Mouse (Mus musculus) testis, adult 2 months (tissue): Measurements from ENCODE around the gene Cct5. TPM values are rescaled to one million over a fixed set of nuclear protein-coding genes. Genes with fewer than 3 reads are reported as not detected.

Experiments
- H3K27ac ChIP-seq: fragments of 200-500 bp; 2 replicates; pipeline ENCODE4 v1.5.1; 2012; ENCODE audit warnings: low read depth, low read length; ENCODE audit not compliant: control insufficient read depth, insufficient read depth
- H3K27me3 ChIP-seq: fragments of 200-500 bp; 2 replicates; pipeline ENCODE4 v1.6.1; 2012; ENCODE audit warnings: mild to moderate bottlenecking, low read length, moderate library complexity; ENCODE audit not compliant: control insufficient read depth, insufficient read depth
- H3K36me3 ChIP-seq: fragments of 200-500 bp; 2 replicates; pipeline ENCODE4 v1.6.1; 2012; ENCODE audit warnings: mild to moderate bottlenecking, low read length; ENCODE audit not compliant: control insufficient read depth, insufficient read depth
- H3K4me1 ChIP-seq: fragments of 200-500 bp; 2 replicates; pipeline ENCODE4 v1.6.1; 2012; ENCODE audit warnings: low read length; ENCODE audit not compliant: control insufficient read depth, insufficient read depth
- H3K4me3 ChIP-seq: fragments of 200-500 bp; 2 replicates; pipeline ENCODE4 v1.5.1; 2012; ENCODE audit warnings: low read depth, mild to moderate bottlenecking, low read length, moderate library complexity, mixed read lengths; ENCODE audit not compliant: control insufficient read depth
- CTCF ChIP-seq: fragments of 200-500 bp; IDR thresholded peaks from 2 replicates; pipeline ENCODE4 v1.5.1; 2012; ENCODE audit warnings: low read depth, mild to moderate bottlenecking, inconsistent platforms, low read length, moderate library complexity; ENCODE audit not compliant: control insufficient read depth, insufficient read depth, insufficient replicate concordance
- POLR2A ChIP-seq: fragments of 200-500 bp; IDR thresholded peaks from 2 replicates; pipeline ENCODE4 v1.6.1; 2012; ENCODE audit warnings: low read depth, mild to moderate bottlenecking, inconsistent platforms, low read length, moderate library complexity; ENCODE audit not compliant: control insufficient read depth
- polyA plus RNA-seq: library from polyadenylated mRNA; depleted of rRNA; stranded (reverse); fragments of >200 nt; gene quantifications from 2 replicates; pipeline ENCODE4 v1.2.3, GENCODE M21; 2012

The Cct5 gene
- polyA plus RNA-seq, 1 experiment: 217 TPM

GRCm38 (mm10) chr15:31632478-31632877 is 30.9 kb upstream of the Cct5 start:
- Histone ChIP-seq H3K36me3 (no peaks in the 10 kb centered on the region), H3K4me3 (no peak overlapping the region), H3K27ac (no peak overlapping the region), H3K27me3 (no peaks in the 10 kb centered on the region), H3K4me1 (no peaks in the 10 kb centered on the region)
- TF ChIP-seq POLR2A: no peak
- TF ChIP-seq CTCF: no peak

- Histone ChIP-seq H3K4me1 (no peaks in the 10 kb centered on the region), H3K36me3 (no peaks in the 10 kb centered on the region), H3K27me3 (no peaks in the 10 kb centered on the region), H3K4me3 (no peak overlapping the region), H3K27ac (no peak overlapping the region)
- TF ChIP-seq CTCF (no peak), POLR2A (no peak)
Observed at GRCm38 (mm10) chr15:31631396-31631858, 29.8 kb upstream of the Cct5 start.

DNA sequence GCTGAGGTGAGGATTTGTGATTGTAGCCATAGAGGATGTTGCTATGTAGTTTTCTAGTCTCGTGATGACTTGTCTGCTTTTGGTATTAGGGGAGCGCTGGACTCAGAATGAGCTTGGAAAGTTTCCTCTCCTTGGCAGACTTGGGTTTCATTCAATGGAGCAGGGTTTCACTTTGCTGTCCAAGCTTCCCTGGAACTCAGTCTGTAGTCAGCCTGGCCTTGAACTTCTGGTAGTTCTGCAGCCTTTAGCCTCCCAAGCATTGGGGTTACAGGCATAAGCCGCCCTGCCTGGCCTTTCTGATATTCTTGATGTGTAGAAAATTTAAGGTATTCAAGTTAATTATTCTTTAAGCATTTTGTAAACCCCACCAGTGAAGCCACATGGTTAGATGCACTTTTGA is 28.0 kb upstream of the Cct5 start:
- TF ChIP-seq POLR2A (no peak), CTCF (no peak)
- Histone ChIP-seq H3K27ac (no peak overlapping the region), H3K4me3 (no peak overlapping the region), H3K4me1 (no peaks in the 10 kb centered on the region), H3K36me3 (no peaks in the 10 kb centered on the region), H3K27me3 (no peaks in the 10 kb centered on the region)

DNA sequence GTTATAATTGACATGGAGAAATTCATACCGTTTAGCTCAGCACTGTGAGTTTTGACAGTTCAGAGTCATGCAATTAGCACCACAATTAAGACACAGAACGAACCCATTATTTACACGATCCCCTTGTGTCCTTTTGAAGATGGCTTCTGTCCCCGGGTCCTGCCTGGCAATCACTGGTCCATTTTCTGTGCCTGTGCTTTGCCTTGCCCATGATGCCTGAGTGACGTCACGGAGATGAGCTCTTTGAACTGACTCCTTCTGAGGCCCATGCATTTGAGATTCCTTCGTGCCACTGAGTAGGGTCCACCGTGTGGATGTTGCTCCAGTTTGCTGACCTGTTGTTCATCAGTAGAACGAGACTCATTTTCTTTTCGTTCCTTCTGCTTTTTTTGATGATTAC is 26.6 kb upstream of the Cct5 start:
- no peak overlapping the region for H3K4me3 ChIP-seq
- no peak for TF ChIP-seq POLR2A
- TF ChIP-seq CTCF: no peak

DNA sequence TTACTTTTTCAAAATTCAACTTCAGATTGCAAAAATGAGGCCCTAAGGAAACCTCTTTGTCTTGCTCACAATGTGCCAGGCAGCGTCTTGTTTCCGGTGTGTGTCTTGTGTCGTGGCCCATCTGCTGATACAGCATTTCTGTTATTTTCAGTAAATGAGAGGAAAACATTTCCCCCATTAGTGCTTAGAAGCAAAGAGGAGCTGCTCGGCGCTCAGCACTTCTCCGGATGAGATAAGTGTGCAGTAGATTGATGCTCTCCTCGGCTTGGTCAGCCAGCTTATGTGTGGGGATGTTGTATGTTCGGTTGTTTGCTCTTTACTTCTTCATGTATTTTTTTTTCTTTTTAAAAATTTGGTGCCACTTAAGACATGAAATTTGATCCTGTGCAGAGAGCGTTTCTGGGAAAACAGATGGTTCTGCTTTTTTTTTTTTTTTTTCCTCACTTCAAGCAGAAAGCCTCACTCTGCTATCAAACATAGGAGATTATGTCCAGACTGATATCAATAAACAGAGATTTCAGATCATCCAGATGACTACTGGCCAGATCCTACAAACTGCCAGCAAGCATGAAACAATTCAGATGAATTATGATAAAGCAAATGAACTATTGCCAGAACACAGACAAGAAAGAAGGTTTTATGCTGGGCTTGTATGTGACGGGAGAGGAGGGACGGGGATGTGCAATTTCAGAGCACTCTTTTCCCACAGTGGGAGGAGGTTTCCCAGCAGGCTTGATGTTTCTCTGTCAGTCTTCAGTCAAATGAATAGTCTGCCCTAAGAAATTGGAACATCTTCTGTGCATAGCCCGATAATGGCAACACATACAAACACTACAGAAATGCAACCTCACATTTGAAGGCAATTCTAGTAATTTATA is 25.9 kb upstream of the Cct5 start:
- Histone ChIP-seq H3K4me3 (no peak overlapping the region), H3K27me3 (no peaks in the 10 kb centered on the region), H3K36me3 (no peaks in the 10 kb centered on the region), H3K27ac (no peak overlapping the region), H3K4me1 (no peaks in the 10 kb centered on the region)
- TF ChIP-seq POLR2A (no peak), CTCF (no peak)

More for the DNA sequence above, 26.6 kb upstream of the Cct5 start:
- Histone ChIP-seq H3K36me3 (no peaks in the 10 kb centered on the region), H3K27ac (no peak overlapping the region), H3K27me3 (no peaks in the 10 kb centered on the region), H3K4me1 (no peaks in the 10 kb centered on the region)

- H3K27ac ChIP-seq: no peak overlapping the region
- no peaks in the 10 kb centered on the region for H3K4me1 ChIP-seq
- H3K4me3 ChIP-seq: no peak overlapping the region
- TF ChIP-seq CTCF (no peak), POLR2A (no peak)
- H3K36me3 ChIP-seq: no peaks in the 10 kb centered on the region
- H3K27me3 ChIP-seq: no peaks in the 10 kb centered on the region
Observed at GRCm38 (mm10) chr15:31619521-31619920, 17.9 kb upstream of the Cct5 start.

DNA sequence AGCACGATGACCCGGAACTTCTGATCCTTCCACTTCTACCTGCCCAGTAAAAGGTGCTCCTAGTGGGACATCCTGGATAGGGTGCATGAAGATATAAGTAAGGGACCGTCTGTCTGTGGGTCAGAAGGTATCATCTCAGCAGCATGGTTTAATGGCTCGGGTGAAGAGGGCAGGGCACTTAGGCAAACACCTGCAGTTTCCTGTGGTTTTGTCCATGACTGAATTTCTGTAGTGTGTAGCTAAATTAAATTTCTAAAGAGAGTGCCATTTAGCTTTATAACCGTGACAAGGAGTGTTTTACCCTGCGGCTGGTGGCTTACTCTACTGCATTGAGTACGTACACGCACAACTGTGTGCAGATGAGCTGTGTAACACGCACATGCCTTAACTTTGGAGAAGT is 15.7 kb upstream of the Cct5 start:
- H3K27ac ChIP-seq: no peak overlapping the region
- H3K36me3 ChIP-seq: no peaks in the 10 kb centered on the region
- TF ChIP-seq POLR2A: no peak
- no peak for TF ChIP-seq CTCF
- H3K4me1 ChIP-seq: no peaks in the 10 kb centered on the region
- H3K4me3 ChIP-seq: no peak overlapping the region
- H3K27me3 ChIP-seq: no peaks in the 10 kb centered on the region
